Mouse (Mus musculus) heart, embryonic 16.5 days (tissue): ENCODE measurements around the gene Zfp94. TPM values are rescaled to one million over a fixed set of nuclear protein-coding genes. Genes with fewer than 3 reads are reported as not detected.

ENCODE experiments used
- ATAC-seq: fragments of 200-750 bp; cut with Nextera tagmentation; replicated peaks from 2 replicates; pipeline ENCODE4 v1.8.0; 2017; ENCODE audit warnings: moderate number of reproducible peaks; ENCODE audit not compliant: insufficient read depth, low FRiP score; ENCODE audit errors: extremely low read depth
- H3K27ac ChIP-seq: fragments of 300-500 bp; sonication (generic); 2 replicates; pipeline ENCODE4 v1.5.1; 2014; ENCODE audit warnings: mild to moderate bottlenecking, low read length, control low read depth, moderate library complexity
- H3K27me3 ChIP-seq: fragments of 300-500 bp; sonication (generic); 2 replicates; pipeline ENCODE4 v1.6.1; 2014; ENCODE audit warnings: low read length, mixed read lengths; ENCODE audit not compliant: control insufficient read depth, insufficient read depth
- H3K36me3 ChIP-seq: fragments of 300-500 bp; sonication (generic); 2 replicates; pipeline ENCODE4 v1.6.1; 2014; ENCODE audit not compliant: control insufficient read depth, insufficient read depth
- H3K4me1 ChIP-seq: fragments of 300-500 bp; sonication (generic); 2 replicates; pipeline ENCODE4 v1.6.1; 2014; ENCODE audit warnings: low read length, mixed read lengths; ENCODE audit not compliant: control insufficient read depth, insufficient read depth
- H3K4me2 ChIP-seq: fragments of 300-500 bp; sonication (generic); 2 replicates; pipeline ENCODE4 v1.6.1; 2014; ENCODE audit warnings: low read depth, mild to moderate bottlenecking, control low read depth, low read length
- H3K4me3 ChIP-seq: fragments of 300-500 bp; sonication (generic); 2 replicates; pipeline ENCODE4 v1.5.1; 2014; ENCODE audit warnings: mild to moderate bottlenecking, control low read depth, low read length
- H3K9ac ChIP-seq: fragments of 300-500 bp; sonication (generic); 2 replicates; pipeline ENCODE4 v1.6.1; 2014; ENCODE audit warnings: low read length, control low read depth
- H3K9me3 ChIP-seq: fragments of 300-500 bp; sonication (generic); replicated peaks from 2 replicates; pipeline ENCODE4 v1.6.1; 2016; ENCODE audit warnings: low read length; ENCODE audit not compliant: control insufficient read depth
- WGBS: fragments of 180-500 bp; shearing (Covaris S2); extraction: QIAGEN DNeasy Blood & Tissue Kit; methylation state at CpG from one replicate; pipeline ENCODE4 v1.1.7; 2014; 5-methylcytosine and 5-hydroxymethylcytosine counted together
- microRNA-seq: library from miRNA; unstranded; fragments of <30 nt; microRNA quantifications from one replicate; pipeline ENCODE4, GENCODE M21; 2017
- polyA plus RNA-seq: library from polyadenylated mRNA; unstranded; fragments of >200 nt; fragmentation: Nextera tagmentation; extraction: Ambion mirVana; gene quantifications from 2 replicates; pipeline ENCODE4 v1.2.1, GENCODE M21; 2015

Zfp94 gene
- polyA plus RNA-seq, 1 experiment from 2014 or later = 5.1 TPM

- 0 out of 2 replicates have a peak, but pooled peaks cover 2% of the 10 kb centered on the region for H3K4me1 ChIP-seq
- peak overlapping the region; percentile 82 for H3K4me2 ChIP-seq
- ATAC-seq = peak; percentile 50
- WGBS = 59% methylated on average over 9 of the region's 9 CpGs
- H3K36me3 ChIP-seq = no peaks in the 10 kb centered on the region
- H3K4me3 ChIP-seq = peak overlapping the region; percentile 69
- H3K9me3 ChIP-seq = no peaks in the 10 kb centered on the region
- no peak overlapping the region for H3K27ac ChIP-seq
- peak overlapping the region; percentile 83 for H3K9ac ChIP-seq
- no peaks in the 10 kb centered on the region for H3K27me3 ChIP-seq
Measured at GRCm38 (mm10) chr7:24253779-24254615, 62.5 kb downstream of the Zfp94 start.

Small RNAs within 50 kb of the gene (microRNA-seq; reads per million reads assigned to microRNA genes)
- not detected for gene Gm27592

Other genes with a start within 250 kb of the Zfp94 start
- 13.2 and 14.1 TPM in 2 replicates for gene Zfp180, start 234.7 kb downstream of the Zfp94 start, polyA plus RNA-seq
- gene Zfp112, start 204.4 kb downstream of the Zfp94 start, polyA plus RNA-seq = 5.2 and 6.0 TPM in 2 replicates
- gene Zfp235, start 182.5 kb downstream of the Zfp94 start, polyA plus RNA-seq = 8.7 and 9.4 TPM in 2 replicates
- gene Zfp114, start 141.6 kb downstream of the Zfp94 start, polyA plus RNA-seq = 2.1 and 3.3 TPM in 2 replicates
- 5.6 and 7.1 TPM in 2 replicates for gene Zfp111, start 105.2 kb downstream of the Zfp94 start, polyA plus RNA-seq
- gene Zfp109, start 79.1 kb downstream of the Zfp94 start, polyA plus RNA-seq = 3.6 TPM in 2 replicates
- 2.1 and 2.7 TPM in 2 replicates for gene Zfp108, start 61.9 kb downstream of the Zfp94 start, polyA plus RNA-seq
- gene Zfp93, start 46.2 kb downstream of the Zfp94 start, polyA plus RNA-seq = 5.8 and 6.7 TPM in 2 replicates
- 16.6 and 16.8 TPM in 2 replicates for gene Zfp61, start 15.4 kb downstream of the Zfp94 start, polyA plus RNA-seq
- gene Tescl, start 17.3 kb upstream of the Zfp94 start, polyA plus RNA-seq = 0.17 and 0.30 TPM in 2 replicates
- gene Lypd5, start 32.5 kb upstream of the Zfp94 start, polyA plus RNA-seq = not detected in 2 replicates
- gene Kcnn4, start 53.6 kb upstream of the Zfp94 start, polyA plus RNA-seq = 5.2 and 10.9 TPM in 2 replicates
- 18.7 and 20.5 TPM in 2 replicates for gene Smg9, start 83.0 kb upstream of the Zfp94 start, polyA plus RNA-seq
- 0.29 TPM in 1 of 2 replicates, not detected in the other for gene Irgc1, start 135.6 kb upstream of the Zfp94 start, polyA plus RNA-seq
- gene Plaur, start 145.8 kb upstream of the Zfp94 start, polyA plus RNA-seq = 8.1 and 8.8 TPM in 2 replicates
- 1.2 and 1.3 TPM in 2 replicates for gene Cadm4, start 165.4 kb upstream of the Zfp94 start, polyA plus RNA-seq
- gene Zfp428, start 190.3 kb upstream of the Zfp94 start, polyA plus RNA-seq = 40.9 and 43.0 TPM in 2 replicates
- gene AC161166.1, start 195.8 kb upstream of the Zfp94 start, polyA plus RNA-seq = 0.26 and 0.35 TPM in 2 replicates
- gene Irgq, start 214.0 kb upstream of the Zfp94 start, polyA plus RNA-seq = 6.1 and 6.8 TPM in 2 replicates
- gene Pinlyp, start 229.5 kb upstream of the Zfp94 start, polyA plus RNA-seq = 0.17 TPM in 2 replicates
- gene Xrcc1, start 229.6 kb upstream of the Zfp94 start, polyA plus RNA-seq = 79.7 and 91.5 TPM in 2 replicates